2 mouse cellular contexts compared by ENCODE assay signal in genomic region chr17:12363601-12364425, GRCm38 (mm10).
TF ChIP-seq lines count a peak whose summit lies in the region.

No protein-coding gene starts in this region.

TF ChIP-seq in CH12.LX, 34 proteins besides CTCF, POLR2A, EP300 and RAD21:
- TF ChIP-seq IRF4 (IDR thresholded peaks at IDR 0.05; ENCODE audit: low read depth, low read length) (peak; percentile 56; the same call in 1 of the 2 replicates), ETS1 (conservative IDR thresholded peaks at IDR 0.05; ENCODE audit: low read depth, low read length) (peak; percentile 52; the same call in 1 of the 2 replicates), MYC (IDR thresholded peaks at IDR 0.05; ENCODE audit: low read depth, low read length) (no peak), BHLHE40 (IDR thresholded peaks at IDR 0.05; ENCODE audit: low read depth, low read length) (peak; percentile 58), MEF2A (IDR thresholded peaks at IDR 0.05; ENCODE audit: borderline replicate concordance, low read depth, low read length) (no peak)

TF ChIP-seq in myocyte, 11 proteins besides CTCF, POLR2A, EP300 and RAD21:
- TF ChIP-seq CEBPB (IDR thresholded peaks at IDR 0.05; ENCODE audit: insufficient read depth, poor library complexity, severe bottlenecking): peak; percentile 75; the same call in 1 of the 2 replicates
- TF ChIP-seq POLR2AphosphoS2 (IDR thresholded peaks at IDR 0.05; ENCODE audit: insufficient read length, low read depth): no peak
- no peak for TF ChIP-seq E2F4 (IDR thresholded peaks at IDR 0.05; ENCODE audit: insufficient read depth)
